Mouse (Mus musculus) liver, adult 2 months (tissue): ENCODE results near the gene Gm49383.

Experiments used
- CTCF ChIP-seq: fragments of 200-500 bp; IDR thresholded peaks from 2 replicates; pipeline ENCODE4 v1.5.1; 2011; ENCODE audit warnings: low read depth, low read length, control low read depth
- POLR2A ChIP-seq: fragments of 200-500 bp; IDR thresholded peaks from 2 replicates; pipeline ENCODE4 v1.6.1; 2011; ENCODE audit warnings: low read length, control low read depth; ENCODE audit not compliant: insufficient read depth; ENCODE audit errors: extremely low read depth

- TF ChIP-seq POLR2A (no peak), CTCF (no peak)
These were observed 41.4 kb upstream of the Gm49383 start for GRCm38 (mm10) chr12:69238284-69238683.
